Mouse (Mus musculus) spleen, embryonic (tissue): ENCODE results near the gene Ubl3.

ENCODE experiments used
- CTCF ChIA-PET: fragments of 350-600 bp; sonication (Branson Sonifier 250); formaldehyde crosslinking; loops from one replicate; lab custom pipeline; 2022; lab: Charles Lee

Ubl3 gene

DNA sequence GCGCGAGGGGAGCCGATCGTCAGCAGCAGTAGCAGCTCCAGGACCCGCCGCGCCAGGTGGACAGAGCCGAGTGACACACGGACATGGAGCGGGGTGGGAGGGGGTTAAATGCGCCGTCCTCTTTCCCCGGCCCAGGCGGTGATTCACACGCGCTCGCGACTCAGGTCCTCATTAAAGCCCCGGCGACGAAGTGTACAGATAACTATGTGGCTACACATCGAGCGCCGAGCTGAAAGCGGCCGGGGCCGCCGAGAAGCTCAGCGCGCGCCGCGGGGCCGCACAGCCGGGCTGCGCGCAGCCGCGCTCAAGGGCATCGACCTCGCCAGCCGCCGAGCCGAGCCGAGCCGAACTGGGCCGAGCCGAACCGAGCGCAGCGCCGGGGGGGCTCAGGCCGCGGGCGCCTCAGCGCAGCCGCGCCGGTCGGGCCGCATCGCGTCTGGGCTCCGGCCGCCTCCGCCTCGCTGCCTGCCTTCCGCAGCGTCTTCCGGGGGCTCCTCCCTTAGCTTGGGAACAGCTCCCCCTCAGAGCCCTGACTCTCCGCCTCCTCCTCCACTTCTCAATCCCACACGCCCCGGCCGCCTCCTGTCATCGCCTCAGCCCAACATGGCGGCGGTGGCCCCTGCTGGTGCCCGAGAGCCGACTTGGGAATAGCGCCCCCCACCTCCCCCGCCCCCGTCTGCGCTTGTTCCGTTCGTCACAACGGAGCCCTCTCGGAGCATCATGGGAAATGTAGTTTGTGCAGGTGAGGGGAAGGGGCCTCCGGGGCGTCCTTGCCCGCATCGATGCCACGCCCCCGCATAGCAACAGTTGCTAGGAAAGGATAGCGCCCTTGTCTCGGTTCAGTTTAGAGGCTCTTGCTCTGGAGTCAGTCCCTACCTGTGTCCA, at the start of gene Ubl3:
TSS of gene Ubl3 (minus strand) at position 603 of the 885 bp plus-strand sequence.
- CTCF ChIA-PET, result interaction anchor here (0.5 to 1.0 kb wide), 4 partner anchors 12 to 1516 kb away, joined by 3 to 4 read pairs (median 3); no protein-coding TSS in a partner anchor

DNA sequence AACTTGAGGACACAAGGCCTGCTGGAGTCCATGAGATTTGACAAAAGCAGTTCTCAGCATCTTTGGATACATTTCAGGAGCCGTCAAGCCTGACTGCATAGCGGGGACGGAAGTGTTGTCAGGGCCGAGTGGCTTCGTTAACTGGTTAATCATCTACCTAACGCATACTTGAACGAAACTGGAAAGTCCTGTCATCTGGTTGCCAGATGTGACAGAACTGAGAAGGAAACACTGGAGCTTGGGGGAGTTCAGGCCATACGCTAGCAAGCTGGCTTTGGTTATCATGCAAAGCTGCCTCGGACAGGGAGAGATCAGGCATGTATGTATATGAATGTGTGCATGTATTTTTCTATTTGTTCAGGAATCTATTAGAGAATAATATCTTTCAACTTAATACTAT, 45.8 kb upstream of the Ubl3 start:
- CTCF ChIA-PET, result no interaction called here

DNA sequence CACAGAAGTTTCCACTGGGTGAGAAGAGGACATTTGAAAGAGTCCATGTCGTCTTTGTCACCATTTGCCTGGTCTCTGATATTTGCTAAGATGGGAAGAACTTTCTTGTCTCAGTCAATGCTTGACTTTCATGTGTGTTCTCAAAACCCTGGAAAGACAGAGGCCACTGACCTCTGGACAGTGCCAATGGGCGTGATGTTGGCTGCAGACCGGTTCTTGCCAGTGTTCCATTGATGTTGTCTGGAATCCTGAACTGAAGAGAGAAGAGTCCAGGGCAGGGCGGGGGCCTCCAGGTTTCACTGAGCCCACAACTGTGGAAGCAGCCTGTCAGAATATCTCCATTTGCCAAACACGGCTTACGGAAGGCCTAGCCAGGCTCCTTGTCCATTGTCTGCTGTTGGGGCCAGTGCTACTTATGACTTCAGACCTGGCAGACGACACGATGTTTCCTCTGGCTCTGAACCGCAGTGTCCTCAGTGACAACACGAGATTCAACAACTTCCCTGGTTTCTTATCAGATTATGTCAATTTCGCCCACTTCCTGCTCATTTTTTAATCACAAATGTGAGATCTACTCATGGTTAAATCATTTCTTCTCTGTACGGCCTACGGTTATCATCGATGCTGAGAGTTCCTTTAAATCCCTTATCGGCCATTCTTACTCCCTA, 43.6 kb upstream of the Ubl3 start:
- CTCF ChIA-PET, result no interaction called here

DNA sequence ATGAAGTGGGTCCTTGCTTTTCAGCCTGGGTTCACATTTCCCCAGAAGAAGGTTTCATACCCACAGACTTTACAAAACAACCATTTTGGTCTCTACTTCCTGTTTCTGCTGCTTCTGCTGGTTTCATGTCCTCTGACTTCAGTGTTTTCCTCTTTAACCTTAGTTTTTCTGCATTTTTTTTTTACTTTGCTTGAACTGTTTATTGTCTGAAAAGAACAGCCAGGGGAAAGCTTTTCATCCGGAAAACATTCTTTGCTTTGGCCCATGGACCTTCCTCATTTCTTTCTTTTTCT, 42.8 kb upstream of the Ubl3 start:
- CTCF ChIA-PET, result no interaction called here

DNA sequence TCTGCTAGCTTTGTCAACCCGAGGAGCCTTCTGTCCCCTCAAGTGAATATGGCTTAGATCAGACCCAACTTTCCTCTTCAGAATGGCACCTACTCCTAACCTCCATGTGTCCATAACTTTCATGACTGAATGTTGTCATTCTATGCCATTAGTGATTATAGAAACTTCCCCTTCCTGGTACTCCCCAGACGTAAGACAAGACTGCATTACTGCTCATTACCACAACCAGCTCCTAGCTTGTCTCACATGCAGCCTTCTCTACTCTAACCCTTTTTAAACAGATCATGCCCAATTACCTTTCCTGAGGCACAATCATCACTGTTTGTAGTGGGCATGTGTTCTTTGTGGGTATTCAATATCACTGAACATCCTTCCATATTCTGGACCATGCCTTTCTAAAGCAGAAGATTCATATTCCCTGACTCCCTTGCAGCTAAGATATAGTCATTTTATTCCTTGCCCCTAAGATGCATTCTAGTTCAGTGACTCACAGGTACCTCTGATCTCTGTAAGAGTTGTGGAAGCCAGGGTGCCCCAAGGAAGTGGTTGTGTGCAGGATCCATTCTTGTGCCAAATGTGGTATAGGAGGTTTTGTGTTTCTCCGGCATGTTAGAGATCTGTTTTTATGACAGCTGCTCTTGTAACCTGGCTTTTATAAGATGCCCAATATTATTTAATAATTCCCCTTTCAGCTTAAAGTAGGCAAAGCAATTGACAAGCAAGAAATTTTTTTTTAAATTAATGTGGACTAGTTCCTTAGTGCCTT, 42.3 kb upstream of the Ubl3 start:
- CTCF ChIA-PET, result no interaction called here

DNA sequence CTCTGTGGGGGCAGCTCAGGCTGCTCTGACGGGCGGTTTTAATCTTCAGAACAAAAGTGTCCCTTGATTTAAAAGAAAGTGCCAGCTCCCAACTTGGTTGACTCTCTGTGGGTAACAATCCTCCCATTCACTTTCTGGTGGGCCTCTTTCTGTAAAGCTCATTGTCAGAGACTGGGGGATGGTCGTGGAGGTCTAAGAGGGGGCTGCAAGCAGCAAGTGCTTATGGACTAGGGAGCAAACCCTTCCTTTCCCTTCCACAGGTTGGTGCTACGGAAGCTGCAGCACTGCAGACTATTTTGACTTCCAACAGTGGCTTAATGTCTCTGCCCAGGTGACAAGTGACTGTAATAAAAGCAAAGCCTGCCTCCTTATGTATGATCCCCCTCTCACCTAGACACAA, 41.0 kb upstream of the Ubl3 start:
- CTCF ChIA-PET, result interaction anchor here (0.7 kb wide), 1 partner anchor 14 kb away, joined by 3 read pairs; no protein-coding TSS in a partner anchor

DNA sequence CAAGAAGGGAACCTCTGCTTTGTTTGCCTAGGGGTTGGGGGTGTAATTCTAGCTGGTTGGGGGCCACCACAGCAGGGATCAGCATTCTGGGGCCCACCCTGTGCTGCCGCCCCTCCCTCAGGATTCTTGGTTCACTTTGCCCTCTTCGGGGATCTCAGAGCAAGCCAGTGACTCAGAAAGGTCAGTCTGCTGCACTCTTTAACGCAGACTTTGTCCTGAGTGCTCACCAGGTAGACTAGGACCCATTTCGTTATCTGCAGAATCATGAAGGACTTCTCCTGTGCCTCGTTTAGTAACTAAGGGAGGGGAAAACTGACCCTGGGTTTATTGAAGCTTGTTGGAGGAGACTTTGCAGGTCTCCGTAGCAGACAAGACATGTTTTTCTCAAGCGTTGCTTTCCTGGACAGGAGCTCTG, 38.9 kb upstream of the Ubl3 start:
- CTCF ChIA-PET, result no interaction called here

DNA sequence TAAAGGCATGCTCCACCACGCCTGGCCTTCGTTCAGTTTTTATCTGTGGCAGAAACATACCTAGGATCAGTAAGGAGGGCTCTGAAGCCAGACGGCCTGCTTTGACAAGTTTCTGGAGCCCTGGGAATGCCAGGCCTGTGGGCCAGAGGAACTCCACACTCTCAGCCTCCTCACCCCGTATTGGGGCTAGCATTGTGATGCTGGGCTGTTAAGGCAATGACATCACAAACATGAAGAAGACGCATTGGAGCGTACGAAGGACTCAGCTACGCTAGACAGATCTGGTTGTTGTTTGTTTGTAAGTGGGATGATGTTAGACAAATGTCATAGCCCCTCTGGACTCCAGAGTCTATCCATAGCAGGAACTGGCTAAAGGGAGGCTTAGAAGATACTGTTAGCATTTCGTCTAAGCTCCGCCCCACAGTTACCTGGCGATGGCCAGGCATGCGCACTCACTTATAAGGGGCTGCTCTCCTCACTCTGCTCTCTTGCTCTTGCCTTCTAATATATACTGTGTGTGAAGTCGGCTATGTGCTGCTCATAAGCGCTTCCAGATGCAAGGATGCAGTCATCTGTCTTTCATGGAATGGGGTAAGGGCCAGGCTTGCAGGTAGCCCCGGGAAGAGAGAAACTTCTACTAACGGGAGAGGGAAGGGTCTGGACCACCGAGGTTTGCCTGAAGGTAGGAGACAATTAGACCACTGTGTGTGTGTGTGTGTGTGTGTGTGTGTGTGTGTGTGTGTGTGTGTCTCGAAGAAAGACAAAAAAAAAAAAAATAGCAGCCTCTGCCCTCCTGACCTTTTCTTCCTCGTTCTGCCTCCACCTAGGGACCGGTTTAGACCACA, 38.2 kb upstream of the Ubl3 start:
- CTCF ChIA-PET, result no interaction called here

DNA sequence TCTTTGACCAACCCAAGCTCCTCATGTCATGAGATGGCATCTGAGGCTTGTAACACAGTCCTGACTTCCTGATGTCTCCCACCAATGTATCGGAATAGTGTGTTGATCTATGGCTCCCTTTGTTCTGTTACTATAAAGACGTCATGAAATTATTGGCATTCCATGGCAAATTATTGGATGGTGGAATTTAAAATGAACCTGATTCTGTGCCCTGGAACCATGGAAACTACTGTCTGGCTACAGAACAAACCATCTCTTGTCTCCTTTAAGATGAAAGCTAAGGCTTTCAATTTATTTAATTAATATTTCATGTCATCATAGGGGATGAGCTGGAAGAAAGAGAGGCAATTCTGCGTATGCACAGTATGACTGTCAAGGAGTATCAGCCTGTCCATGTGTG, 36.4 kb upstream of the Ubl3 start:
- CTCF ChIA-PET, result no interaction called here

DNA sequence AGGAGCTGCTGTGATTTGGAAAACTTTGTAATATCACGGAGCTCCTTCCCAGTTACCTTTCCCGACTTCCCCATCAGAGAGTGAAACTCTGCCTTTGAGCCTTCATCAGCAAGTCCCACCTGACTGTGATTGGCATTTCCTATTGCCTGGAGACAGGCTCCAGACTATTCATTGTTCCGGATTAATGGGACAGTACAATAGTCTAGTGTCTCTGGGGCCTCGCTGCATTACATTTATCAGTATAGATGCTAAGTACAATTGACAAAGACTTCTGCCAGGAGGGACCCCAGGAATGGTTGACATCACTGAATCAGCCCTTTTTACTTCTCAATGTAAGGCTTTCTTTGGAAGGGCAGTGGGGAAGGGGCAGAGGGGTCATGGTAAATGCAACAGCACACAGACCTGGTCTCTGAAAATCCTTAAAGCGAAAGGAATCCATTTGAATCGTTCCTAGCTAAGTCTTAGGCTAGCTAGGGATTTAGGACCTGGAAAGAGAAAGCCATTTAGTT, 35.6 kb upstream of the Ubl3 start:
- CTCF ChIA-PET, result no interaction called here

DNA sequence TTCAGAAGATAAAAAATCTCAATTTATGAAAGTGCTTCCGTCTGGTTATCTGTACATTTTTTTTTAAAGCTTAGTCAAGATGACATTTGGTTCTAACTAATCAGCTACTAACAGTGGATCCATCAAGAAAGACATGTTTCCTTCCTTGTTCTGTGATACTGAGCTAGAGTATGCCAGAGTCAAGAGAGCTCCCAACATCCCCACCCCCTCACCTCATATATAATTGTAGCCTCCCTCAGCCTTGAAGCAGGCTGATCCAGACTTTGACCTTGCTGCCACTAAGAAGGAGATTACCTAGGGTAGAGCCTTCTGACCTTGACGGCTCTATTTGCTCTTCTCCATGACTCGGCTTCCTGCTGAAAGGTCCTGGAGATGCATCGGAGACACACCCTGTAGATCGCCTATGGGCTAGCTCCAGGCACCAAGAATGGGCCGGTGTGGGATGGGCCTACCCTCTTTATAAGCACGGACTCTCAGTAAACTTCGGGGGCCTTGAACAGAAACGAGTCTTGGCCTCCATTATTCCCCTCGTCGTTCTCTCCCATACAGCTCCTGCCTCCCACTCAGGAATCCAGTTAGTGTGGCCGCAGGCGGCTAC, 27.9 kb upstream of the Ubl3 start:
- CTCF ChIA-PET, result interaction anchor here (0.8 kb wide), 1 partner anchor 13 kb away, joined by 3 read pairs; no protein-coding TSS in a partner anchor

DNA sequence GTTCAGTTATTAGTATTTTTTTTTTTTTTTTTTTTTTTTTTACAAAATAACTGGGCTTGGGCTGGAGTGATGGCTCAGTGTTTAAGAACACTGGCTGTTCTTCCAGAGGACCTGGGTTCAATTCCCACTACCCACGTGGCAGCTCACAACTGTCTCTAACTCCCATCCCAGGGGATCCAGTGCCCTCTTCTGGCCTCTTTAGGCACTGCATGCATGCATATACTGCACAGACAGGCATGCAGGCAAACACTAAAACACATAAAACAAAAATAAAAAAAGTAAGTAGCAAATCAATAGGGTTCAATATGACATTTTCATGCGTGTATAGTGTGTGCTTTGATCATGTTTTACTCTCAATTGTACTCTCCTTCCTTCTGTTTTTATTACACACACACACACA, 26.6 kb upstream of the Ubl3 start:
- CTCF ChIA-PET, result interaction anchor here (0.5 to 0.7 kb wide), 3 partner anchors 43 to 214 kb away, joined by 3 to 6 read pairs (median 3); no protein-coding TSS in a partner anchor

DNA sequence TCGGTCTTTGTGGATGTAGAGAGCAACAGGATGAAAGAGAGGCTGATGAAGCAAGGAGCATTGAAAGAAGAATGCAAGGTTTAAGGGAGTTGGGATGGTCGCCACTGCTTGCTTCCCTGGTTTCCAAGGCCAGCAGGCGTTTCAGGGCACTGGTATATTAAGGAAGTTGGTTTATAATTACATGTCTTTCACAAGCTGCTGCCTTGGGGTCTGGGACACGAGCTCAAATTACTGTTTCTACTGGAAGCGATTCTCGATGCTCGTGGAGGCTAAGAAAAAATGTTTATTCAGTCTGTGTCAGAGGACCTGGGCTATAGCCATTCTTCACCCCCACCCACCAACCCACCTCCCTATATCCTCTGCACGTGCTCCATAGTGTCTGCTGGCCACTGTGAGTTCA, 25.8 kb upstream of the Ubl3 start:
- CTCF ChIA-PET, result interaction anchor here (0.6 to 0.7 kb wide), 2 partner anchors 43 to 85 kb away, joined by 3 to 6 read pairs; no protein-coding TSS in a partner anchor

DNA sequence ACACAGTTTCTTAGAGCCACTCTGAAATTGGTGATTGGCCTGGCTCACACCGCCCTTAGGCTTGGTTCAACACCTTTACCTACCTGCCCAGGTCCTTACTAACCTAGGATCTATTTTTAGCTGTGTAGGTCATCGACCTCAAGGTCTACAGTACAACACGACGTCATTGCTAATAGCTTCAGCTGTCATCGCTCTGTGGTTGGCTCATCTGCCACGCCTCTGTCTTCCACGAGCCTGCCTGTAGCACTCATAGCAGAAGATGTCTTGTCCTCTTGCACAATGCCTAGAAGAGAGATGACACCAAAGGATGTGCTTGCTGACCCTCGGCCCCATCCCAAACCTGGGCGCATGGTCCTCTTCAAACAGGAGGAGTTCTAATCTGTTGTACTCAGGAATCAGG, 24.7 kb upstream of the Ubl3 start:
- CTCF ChIA-PET, result interaction anchor here (0.7 kb wide), 1 partner anchor 369 kb away, joined by 3 read pairs; no protein-coding TSS in a partner anchor

DNA sequence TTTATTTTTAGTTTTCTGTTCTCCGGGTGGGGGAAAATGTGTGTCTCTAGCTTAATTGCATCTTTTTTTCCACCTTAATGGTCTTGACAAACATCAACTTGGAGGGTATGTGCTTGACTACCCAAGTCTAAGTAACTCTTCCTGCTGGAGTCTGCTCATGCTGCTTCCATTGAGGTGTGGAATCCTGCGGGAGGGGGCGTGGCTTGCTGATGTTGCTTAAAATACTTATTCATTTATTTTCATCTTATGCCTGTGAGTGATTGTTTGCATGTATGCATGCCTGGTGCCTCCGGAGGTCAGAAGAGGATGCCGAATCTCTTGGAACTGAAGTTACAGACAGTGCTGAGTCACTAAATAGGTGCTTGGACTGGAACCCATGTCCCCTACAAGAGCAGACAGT, 22.6 kb upstream of the Ubl3 start:
- CTCF ChIA-PET, result no interaction called here

DNA sequence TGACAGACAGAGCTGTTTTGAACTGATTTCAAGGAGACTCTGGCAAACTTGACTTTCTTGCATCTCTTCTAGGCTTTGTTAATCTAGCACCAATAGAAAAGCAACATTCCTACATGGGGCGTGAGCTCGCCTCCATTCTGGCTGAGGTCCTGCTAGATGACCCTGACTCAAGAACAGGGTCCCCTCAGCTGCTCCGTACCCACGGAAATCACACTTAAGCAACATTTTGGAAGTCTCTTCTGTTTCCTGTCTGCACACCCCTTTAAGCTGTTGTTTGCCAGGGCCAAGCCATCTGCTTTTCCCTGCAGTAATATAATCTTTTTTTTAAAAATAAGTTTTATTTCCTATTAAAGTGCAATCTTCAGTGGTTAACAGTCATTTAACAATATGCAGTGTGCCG, 20.1 kb upstream of the Ubl3 start:
- CTCF ChIA-PET, result no interaction called here

DNA sequence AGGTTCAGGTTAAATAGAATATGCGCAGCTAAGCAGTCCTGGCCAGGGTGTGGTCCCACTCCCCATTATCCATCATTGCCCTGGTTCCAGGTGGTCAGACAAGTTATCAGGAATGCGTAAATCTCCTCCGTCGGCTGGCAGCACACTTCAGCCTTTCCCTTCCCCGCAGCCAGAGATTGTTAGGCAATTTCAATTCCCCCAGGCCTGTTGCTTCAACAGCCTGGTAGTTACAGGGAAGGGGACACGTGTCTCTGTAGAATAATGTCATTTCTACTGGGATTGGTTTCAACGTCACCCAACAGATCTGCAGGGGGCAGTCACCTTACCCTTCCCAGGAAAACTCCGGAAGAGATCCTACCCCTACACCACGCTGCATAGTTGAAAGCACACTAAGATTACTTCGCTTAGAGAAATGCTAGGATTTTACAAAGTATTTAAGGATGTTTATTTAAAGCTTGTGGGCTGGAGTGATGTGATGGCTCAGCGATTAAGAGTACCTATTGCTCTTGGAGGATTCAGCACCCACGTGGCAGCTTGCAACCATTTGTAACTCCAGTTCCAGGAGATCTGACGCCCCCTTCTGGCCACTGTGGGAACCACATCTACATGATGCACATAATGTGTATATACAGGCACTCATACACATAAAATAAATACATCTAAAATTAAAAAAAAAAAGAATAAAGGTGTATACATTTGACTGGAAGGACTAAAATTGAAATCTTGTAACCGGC, 18.1 kb upstream of the Ubl3 start:
- CTCF ChIA-PET, result interaction anchor here (0.8 kb wide), 1 partner anchor 37 kb away, joined by 9 read pairs; no protein-coding TSS in a partner anchor

DNA sequence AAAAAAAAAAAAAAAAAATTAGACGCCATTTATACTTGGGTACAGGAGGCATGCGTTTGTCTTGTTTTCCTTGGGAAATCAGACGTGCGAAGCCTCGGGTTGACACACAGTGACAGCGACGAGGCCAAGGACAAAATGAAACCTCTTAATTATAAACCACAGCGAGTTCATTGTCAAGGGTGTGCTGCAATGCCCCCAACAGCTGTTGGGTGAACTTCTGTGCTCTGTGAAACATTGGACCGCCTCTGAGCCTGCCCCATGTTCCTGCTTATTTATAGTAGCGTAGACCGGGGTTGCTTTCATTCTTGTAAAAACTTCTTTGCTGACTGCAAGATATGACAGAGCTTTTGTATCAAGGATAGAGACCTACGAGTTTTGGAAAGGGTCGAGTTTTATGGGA, 16.9 kb upstream of the Ubl3 start:
- CTCF ChIA-PET, result interaction anchor here (0.6 to 0.8 kb wide), 2 partner anchors 56 to 468 kb away, joined by 5 to 7 read pairs; no protein-coding TSS in a partner anchor

DNA sequence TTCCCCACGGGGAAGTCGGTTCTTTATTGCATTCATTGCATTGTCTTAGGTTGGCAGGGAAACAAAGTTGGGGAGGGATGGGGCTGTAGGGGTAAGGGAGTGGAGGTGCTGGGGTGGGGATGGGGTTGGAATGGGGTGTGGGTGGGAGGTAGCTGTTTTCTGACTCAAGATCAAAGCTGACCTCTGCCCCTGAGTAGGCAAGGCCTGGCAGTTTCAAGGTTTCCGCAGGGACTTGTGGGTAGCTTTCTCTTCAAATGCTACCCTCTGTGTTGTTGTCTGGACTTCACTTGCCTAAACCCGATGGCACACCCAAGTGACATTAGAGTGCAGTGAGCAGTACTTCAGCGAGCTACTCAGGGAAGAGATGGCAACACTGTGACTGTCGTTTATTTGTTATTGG, 13.0 kb upstream of the Ubl3 start:
- CTCF ChIA-PET, result no interaction called here
